Mouse (Mus musculus): Measurements from ENCODE around the gene Dkk3.

GRCm38 (mm10) chr7:112158316-112158741 is 528 bp downstream of the Dkk3 start:
- no peak for TF ChIP-seq POLR2A (IDR thresholded peaks at IDR 0.05; ENCODE audit: control insufficient read depth, low read depth, low read length)
- no peak for TF ChIP-seq CTCF (IDR thresholded peaks at IDR 0.05; ENCODE audit: control insufficient read depth, insufficient read depth, insufficient replicate concordance, low read depth, low read length)

Data from testis, adult 2 months (tissue).